Mouse (Mus musculus) thymus, adult 2 months (tissue): ENCODE results near the gene Tmem266.

Experiments used
- CTCF ChIP-seq: fragments of 200-500 bp; IDR thresholded peaks from 2 replicates; pipeline ENCODE4 v1.5.1; 2012; ENCODE audit warnings: mild to moderate bottlenecking, control low read depth, low read length, moderate library complexity, borderline replicate concordance; ENCODE audit not compliant: control insufficient read depth, poor library complexity, insufficient read depth; ENCODE audit errors: extremely low read depth
- POLR2A ChIP-seq: fragments of 200-500 bp; IDR thresholded peaks from 2 replicates; pipeline ENCODE4 v1.6.1; 2012; ENCODE audit warnings: mild to moderate bottlenecking, low read length, control low read depth, moderate library complexity; ENCODE audit not compliant: control insufficient read depth, poor library complexity, insufficient read depth; ENCODE audit errors: extremely low read depth

GRCm38 (mm10) chr9:55410430-55410829, 83.7 kb downstream of the Tmem266 start:
- TF ChIP-seq POLR2A (no peak), CTCF (no peak)
